Mouse (Mus musculus) left cerebral cortex, postnatal 4 days (tissue): ENCODE data around the gene St3gal4. TPM values are rescaled to one million over a fixed set of nuclear protein-coding genes. Genes with fewer than 3 reads are reported as not detected.

Experiments
- DNase-seq: peaks from one replicate; pipeline ENCODE4 v3.0.0-alpha.2; 2022
- intact Hi-C: fragments of 180-260 bp; cut with DNase I; formaldehyde crosslinking; loops from one replicate; pipeline ENCODE4 v1.15.1; 2025
- total RNA-seq, 2 experiments: library from RNA; stranded (reverse); gene quantifications; 2 replicates each; pipeline ENCODE4 v1.2.3; 2021

The St3gal4 gene
- total RNA-seq, 2 experiments from 2014 or later, result 19.0 to 22.6 TPM

DNA sequence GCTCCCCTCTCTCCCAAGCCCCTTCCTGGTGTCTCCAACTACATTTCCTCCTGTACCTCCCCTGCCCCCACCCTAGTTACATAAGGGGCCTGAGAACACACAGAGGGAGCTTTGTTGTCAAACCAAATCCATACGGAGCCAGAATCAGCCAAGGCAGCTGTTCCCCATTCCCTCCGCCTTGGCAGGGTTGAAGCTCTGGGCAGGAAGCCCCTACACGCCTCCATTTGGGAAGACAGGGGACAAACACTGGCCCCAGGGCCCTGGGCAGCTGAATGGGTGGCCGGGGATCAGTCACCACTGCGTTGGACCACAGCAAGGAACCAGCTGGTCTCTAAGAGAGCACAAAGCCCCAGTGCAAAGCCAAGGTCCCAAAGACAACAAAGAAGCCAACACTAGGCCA is 10.2 kb downstream of the St3gal4 start:
- peak; percentile 93 for DNase-seq
- intact Hi-C loops, result no loop called here

DNA sequence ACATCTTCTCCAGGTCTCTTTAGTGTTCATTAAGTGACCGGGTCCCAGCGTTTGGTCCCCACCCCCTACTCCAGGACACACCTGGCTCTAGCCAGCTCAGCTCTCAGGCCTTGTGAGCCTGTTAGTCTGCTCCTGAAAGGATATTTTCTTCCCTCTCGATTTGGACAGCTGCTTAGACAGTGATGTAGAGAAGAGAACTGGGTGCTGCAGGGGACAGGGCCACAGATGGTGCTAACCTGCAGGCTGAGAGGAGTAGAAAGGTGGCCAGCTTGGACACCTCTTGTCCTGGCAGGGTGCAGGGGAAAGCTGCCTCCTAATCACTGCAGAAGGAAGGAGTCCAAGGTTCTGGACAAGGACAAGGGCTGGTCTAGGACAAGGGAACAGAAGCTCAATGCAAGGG is 11.0 kb downstream of the St3gal4 start:
- intact Hi-C loops, result no loop called here
- no peak for DNase-seq

DNA sequence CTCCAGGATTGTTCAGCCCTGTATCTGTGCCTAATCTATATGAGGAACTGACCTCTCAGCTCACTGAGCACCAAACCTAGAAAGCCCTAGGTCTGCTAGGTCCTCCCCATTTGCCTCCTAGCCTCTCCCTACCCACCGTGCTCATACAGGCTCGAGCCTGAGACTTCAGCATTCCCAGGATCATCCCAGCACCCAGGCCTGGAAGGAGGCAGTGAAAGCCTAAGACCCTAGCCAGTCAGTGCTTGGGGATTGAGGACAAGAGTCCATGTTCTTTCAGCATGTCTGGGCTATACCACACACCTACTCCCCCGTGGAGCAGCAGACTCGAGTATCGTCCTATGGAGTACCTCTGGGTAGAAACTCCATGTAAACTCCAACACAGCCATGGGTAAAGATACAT is 11.7 kb downstream of the St3gal4 start:
- DNase-seq, result no peak
- intact Hi-C loops, result no loop called here

DNA sequence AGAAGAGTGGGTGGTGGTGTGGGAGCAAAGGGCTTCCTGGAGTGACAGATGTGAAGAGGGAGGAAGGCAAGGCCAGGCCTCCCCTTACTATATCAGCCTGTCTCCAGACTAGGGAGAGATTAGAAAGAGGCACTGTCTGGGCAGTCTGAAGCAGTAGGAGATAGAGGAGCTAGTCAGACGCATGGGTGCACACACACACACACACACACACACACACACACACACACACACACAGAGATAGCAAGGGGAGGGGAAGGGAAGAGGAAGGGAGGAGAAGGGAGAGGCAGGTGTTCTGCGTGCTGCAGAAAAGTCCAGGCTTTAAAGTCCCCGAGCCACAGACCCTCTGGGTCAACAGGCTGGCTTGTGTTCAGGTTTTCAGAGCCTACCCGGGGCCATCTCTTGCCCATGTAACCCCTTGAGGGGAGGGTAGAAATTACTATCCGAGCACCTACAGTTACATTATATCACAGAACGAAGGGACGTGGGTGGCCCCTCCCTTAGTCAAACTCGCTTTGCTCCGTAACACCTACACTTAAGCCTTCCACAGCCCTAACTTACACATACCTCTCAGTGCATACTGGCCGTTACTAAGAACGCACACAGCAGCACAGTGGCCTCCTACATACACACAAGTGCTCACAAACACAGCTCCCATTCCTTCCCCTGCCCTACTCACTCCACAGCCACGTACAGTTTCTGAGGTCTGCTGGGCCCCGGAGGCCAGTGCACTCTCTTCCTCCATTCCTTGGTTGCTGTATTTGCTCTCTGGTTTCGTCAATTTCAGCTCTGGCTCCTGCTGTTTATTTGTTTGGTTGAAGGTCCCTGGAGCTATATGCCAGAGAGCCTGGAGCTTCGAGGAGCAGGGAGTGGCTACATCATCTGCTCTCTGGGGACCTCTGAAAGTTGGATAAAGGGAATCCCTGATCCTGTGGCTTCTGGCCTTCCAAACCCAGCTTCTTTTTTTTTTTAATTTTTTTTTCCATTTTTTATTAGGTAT is 12.9 kb downstream of the St3gal4 start:
- intact Hi-C loops, result no loop called here
- no peak for DNase-seq

GRCm38 (mm10) chr9:35105438-35105837 is 13.6 kb downstream of the St3gal4 start:
- no peak for DNase-seq
- intact Hi-C loops, result no loop called here

GRCm38 (mm10) chr9:35104711-35105110 is 14.4 kb downstream of the St3gal4 start:
- intact Hi-C loops, result no loop called here

GRCm38 (mm10) chr9:35098762-35099161 is 20.3 kb downstream of the St3gal4 start:
- no peak for DNase-seq
- intact Hi-C loops, result no loop called here

More at GRCm38 (mm10) chr9:35104711-35105110, 14.4 kb downstream of the St3gal4 start:
- DNase-seq, result no peak

DNA sequence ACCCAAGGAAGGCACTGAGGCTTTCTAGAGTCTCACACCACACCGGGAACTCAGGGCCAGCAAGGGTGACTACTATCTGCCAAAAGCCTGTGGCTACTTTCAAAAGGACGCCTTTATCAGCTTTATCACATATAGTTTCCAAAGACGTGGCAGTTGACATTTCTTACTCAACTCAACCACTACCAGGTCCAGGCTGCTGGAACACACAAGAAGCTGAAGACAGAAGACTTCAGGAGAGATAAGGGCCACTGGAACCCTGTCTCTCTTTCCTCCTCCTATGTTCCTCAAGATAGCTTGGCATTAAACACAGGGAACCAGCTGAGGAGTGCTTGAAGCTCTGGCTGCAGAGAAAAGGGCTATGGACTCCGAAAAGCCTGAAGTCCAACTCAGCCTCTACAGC is 21.2 kb downstream of the St3gal4 start:
- intact Hi-C loops, result no loop called here
- no peak for DNase-seq

- no peak for DNase-seq
- intact Hi-C loops, result no loop called here
Measured at GRCm38 (mm10) chr9:35095726-35096125, 23.3 kb downstream of the St3gal4 start.

- DNase-seq, result no peak
- intact Hi-C loops, result no loop called here
Measured at GRCm38 (mm10) chr9:35093350-35093749, 25.7 kb downstream of the St3gal4 start.

- intact Hi-C loops, result no loop called here
- no peak for DNase-seq
Measured at GRCm38 (mm10) chr9:35092904-35093303, 26.2 kb downstream of the St3gal4 start.

GRCm38 (mm10) chr9:35061446-35061845 is 57.6 kb downstream of the St3gal4 start:
- intact Hi-C loops, result no loop called here
- DNase-seq, result no peak

DNA sequence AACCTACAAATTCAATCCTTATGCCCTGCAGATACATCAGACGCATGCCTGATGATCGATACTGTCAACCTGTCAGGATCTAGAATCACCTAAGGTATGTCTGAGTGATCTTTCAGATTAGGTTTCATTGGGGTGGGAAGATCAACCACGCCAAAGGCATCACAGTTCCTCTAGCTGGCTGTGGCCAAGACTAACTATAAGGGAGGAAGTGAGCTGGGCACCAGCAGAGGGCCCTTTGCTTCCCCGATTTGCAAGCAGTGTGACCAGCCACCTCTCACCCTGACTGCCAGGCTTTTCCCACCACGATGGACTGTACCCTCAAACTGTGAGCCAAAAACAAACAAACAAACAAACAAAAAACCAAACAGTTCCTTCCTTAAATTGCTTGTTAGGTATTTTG is 59.2 kb downstream of the St3gal4 start:
- intact Hi-C loops, result no loop called here
- DNase-seq, result no peak

GRCm38 (mm10) chr9:35058596-35059354 is 60.3 kb downstream of the St3gal4 start:
- intact Hi-C loops, result no loop called here
- no peak for DNase-seq

GRCm38 (mm10) chr9:35058186-35058585 is 60.9 kb downstream of the St3gal4 start:
- intact Hi-C loops, result no loop called here
- no peak for DNase-seq

DNA sequence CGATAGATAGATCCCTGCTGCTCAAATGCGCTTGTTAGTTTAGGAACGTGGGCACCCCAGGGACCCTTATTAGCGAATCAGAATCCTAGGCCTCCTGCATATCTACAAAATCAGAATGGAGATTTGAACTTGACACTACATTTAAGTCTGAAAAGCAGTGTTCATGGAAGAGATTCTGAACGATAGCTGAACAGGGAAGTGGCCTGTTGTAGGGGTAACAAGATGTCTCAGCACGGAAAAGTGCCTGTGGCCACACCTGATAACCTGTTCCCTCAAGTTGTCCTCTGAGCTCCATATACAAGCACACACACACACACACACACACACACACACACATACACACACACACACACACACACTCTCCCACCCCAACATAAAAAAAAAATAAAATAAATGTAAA is 61.4 kb downstream of the St3gal4 start:
- no peak for DNase-seq
- intact Hi-C loops, result no loop called here

GRCm38 (mm10) chr9:35056611-35057010 is 62.5 kb downstream of the St3gal4 start:
- DNase-seq, result no peak
- intact Hi-C loops, result no loop called here

GRCm38 (mm10) chr9:35055528-35056330 is 63.3 kb downstream of the St3gal4 start:
- no peak for DNase-seq
- intact Hi-C loops, result no loop called here

DNA sequence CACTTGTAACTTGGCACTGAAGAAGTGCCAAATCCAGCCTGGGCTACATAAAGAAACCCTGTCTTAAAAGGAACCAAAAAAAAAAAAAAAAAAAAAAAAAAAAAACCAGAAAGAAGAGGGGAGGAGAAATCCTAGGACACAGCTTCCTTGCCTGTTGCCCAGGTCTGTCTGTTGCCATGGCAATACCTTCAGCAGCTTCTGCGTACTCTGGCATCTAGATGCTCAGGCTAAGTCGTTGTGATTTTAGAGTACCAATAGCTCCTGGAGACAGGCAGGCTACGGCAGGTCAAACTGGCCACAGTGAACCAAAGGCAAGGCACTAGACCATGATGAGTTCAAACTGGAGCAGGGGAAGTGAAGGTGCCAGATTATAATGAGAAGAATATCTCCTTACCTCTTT is 65.4 kb downstream of the St3gal4 start:
- intact Hi-C loops, result no loop called here
- no peak for DNase-seq

DNA sequence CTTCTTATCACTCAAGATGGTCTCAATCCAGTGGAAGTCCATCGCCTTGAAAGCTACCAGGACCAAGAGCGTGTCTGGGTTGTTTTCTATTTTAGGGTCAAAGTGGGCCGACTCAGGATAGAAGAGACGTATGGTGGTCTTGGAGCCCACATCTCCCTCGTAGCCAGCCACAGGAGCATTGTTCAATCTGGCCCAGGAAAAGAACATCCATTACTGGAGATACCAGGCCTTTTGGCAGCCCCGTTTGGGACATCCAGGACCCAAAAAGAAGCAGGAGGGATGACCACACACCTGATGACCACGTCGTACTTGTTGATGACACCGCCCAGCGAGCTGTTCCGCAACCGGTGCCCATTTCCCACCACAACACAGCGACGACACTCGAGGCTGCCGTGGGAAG is 66.0 kb downstream of the St3gal4 start:
- DNase-seq, result no peak
- intact Hi-C loops, result no loop called here

DNA sequence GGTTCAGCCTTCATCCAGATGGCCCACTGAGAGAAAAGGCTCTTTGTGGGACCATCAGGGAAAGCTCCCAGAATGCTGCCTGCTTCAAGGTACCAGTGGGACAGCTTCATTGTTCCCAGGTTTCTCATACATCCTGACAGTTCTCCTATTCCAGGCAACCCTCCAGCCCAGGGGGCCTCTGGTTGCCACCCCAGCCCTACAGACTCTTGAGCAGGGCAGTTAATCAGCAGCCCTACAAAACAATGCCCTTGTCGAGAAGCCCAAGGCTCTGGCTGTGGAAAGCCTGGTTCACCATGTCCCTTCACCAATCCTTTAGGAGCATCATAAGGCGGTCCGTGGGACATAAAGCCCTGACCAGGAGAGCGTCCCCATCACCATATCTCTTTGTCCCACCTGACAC is 66.4 kb downstream of the St3gal4 start:
- intact Hi-C loops, result no loop called here
- no peak for DNase-seq
